Comparison of ENCODE assay signal across 17 mouse cellular contexts in genomic region chr11:36941429-36941828, GRCm38 (mm10).
DNase-seq lines count a peak whose midpoint lies in the region; ATAC-seq lines count a peak whose summit lies in the region.
"Had no signal": no experiment of that assay in that cellular context is flagged by ENCODE, and none has a peak within 500 bp of the region (broad histone marks: within the 10 kb centered on the region; RNA-seq: fewer than 3 reads in every experiment).

No protein-coding gene starts in this region.

- no peaks in the 10 kb centered on the region for H3K9me3 ChIP-seq in forebrain, embryonic 14.5 days (replicated peaks; ENCODE audit: control insufficient read depth, low read length)
- H3K9me3 ChIP-seq in forebrain, embryonic 11.5 days (ENCODE audit: control insufficient read depth, low read length), result no peaks in the 10 kb centered on the region
- H3K9me3 ChIP-seq in midbrain, embryonic 13.5 days, result no peaks in the 10 kb centered on the region
- H3K9me3 ChIP-seq in midbrain, embryonic 11.5 days (ENCODE audit: control insufficient read depth, low read length), result no peaks in the 10 kb centered on the region
- H3K9me3 ChIP-seq in forebrain, embryonic 16.5 days (ENCODE audit: control insufficient read depth, low read length), result no peaks in the 10 kb centered on the region
- H3K9me3 ChIP-seq: embryonic facial prominence, embryonic 10.5 days; embryonic facial prominence, embryonic 12.5 days had no signal

- H3K27ac ChIP-seq in forebrain, embryonic 14.5 days (ENCODE audit: low read depth, low read length), result no peak overlapping the region
- H3K27ac ChIP-seq in forebrain, embryonic 11.5 days (ENCODE audit: low read depth, low read length), result no peak overlapping the region
- no peak overlapping the region for H3K27ac ChIP-seq in midbrain, embryonic 13.5 days
- H3K27ac ChIP-seq in midbrain, embryonic 11.5 days (ENCODE audit: low read depth, low read length), result no peak overlapping the region
- no peak overlapping the region for H3K27ac ChIP-seq in forebrain, embryonic 16.5 days (ENCODE audit: low read length)
- H3K27ac ChIP-seq: embryonic facial prominence, embryonic 10.5 days; embryonic facial prominence, embryonic 12.5 days had no signal

- peak; percentile 38 for DNase-seq in forebrain, embryonic 14.5 days (ENCODE audit: low spot score)
- DNase-seq in forebrain, embryonic 11.5 days (ENCODE audit: low spot score), result no peak
- no peak for DNase-seq in midbrain, embryonic 11.5 days (ENCODE audit: low spot score, missing footprints)
- DNase-seq in kidney, postnatal 25 days, result no peak
- DNase-seq: adrenal gland, adult 2 months; adrenal gland, postnatal 10 days; adrenal gland, postnatal 25 days; cerebellum, adult 11-12 months; cerebellum, adult 2 months; cerebellum, adult 9-10 months; cerebellum, postnatal 10 days; cerebellum, postnatal 25 days had no signal

- peak; percentile 54; the same call in 1 of the 2 replicates for ATAC-seq in forebrain, embryonic 14.5 days
- ATAC-seq in forebrain, embryonic 11.5 days (replicated peaks; ENCODE audit: low FRiP score), result no peak
- ATAC-seq in midbrain, embryonic 13.5 days, result 0 out of 2 replicates have a peak, but pooled peaks have one; percentile 14
- no peak for ATAC-seq in midbrain, embryonic 11.5 days (ENCODE audit: low FRiP score)
- peak; percentile 57 for ATAC-seq in forebrain, embryonic 16.5 days
- ATAC-seq in frontal cortex, adult (ENCODE audit: low TSS enrichment), result no peak; the same call in 1 of the 2 replicates

- no peak overlapping the region for H3K4me2 ChIP-seq in forebrain, embryonic 14.5 days (ENCODE audit: low read length)
- H3K4me2 ChIP-seq in forebrain, embryonic 11.5 days (ENCODE audit: low read depth, low read length, severe bottlenecking), result no peak overlapping the region
- no peak overlapping the region for H3K4me2 ChIP-seq in midbrain, embryonic 13.5 days (replicated peaks)
- H3K4me2 ChIP-seq in midbrain, embryonic 11.5 days, result no peak overlapping the region
- no peak overlapping the region for H3K4me2 ChIP-seq in forebrain, embryonic 16.5 days (ENCODE audit: low read length)
- H3K4me2 ChIP-seq: embryonic facial prominence, embryonic 12.5 days had no signal

- H3K9ac ChIP-seq in forebrain, embryonic 14.5 days (ENCODE audit: low read length), result no peak overlapping the region
- H3K9ac ChIP-seq in forebrain, embryonic 11.5 days (ENCODE audit: low read length), result no peak overlapping the region
- no peak overlapping the region for H3K9ac ChIP-seq in midbrain, embryonic 13.5 days (replicated peaks)
- no peak overlapping the region for H3K9ac ChIP-seq in midbrain, embryonic 11.5 days (ENCODE audit: low read length)
- H3K9ac ChIP-seq in forebrain, embryonic 16.5 days (replicated peaks; ENCODE audit: low read depth, low read length), result no peak overlapping the region
- H3K9ac ChIP-seq: embryonic facial prominence, embryonic 12.5 days had no signal

- 67% methylated on average over 6 of the region's 6 CpGs for WGBS in forebrain, embryonic 14.5 days
- WGBS in forebrain, embryonic 11.5 days, result 77% methylated on average over 6 of the region's 6 CpGs
- 86% methylated on average over 6 of the region's 6 CpGs for WGBS in midbrain, embryonic 13.5 days
- 90% methylated on average over 6 of the region's 6 CpGs for WGBS in midbrain, embryonic 11.5 days
- 54% methylated on average over 6 of the region's 6 CpGs for WGBS in forebrain, embryonic 16.5 days

- no peak overlapping the region for H3K4me3 ChIP-seq in forebrain, embryonic 14.5 days (ENCODE audit: low read depth, low read length)
- H3K4me3 ChIP-seq in forebrain, embryonic 11.5 days (ENCODE audit: low read depth, low read length), result no peak overlapping the region
- no peak overlapping the region for H3K4me3 ChIP-seq in midbrain, embryonic 13.5 days (replicated peaks)
- no peak overlapping the region for H3K4me3 ChIP-seq in midbrain, embryonic 11.5 days (ENCODE audit: low read depth, low read length)
- no peak overlapping the region for H3K4me3 ChIP-seq in forebrain, embryonic 16.5 days (replicated peaks; ENCODE audit: low read length)
- H3K4me3 ChIP-seq: embryonic facial prominence, embryonic 10.5 days; embryonic facial prominence, embryonic 12.5 days had no signal

- H3K36me3 ChIP-seq in forebrain, embryonic 14.5 days (ENCODE audit: control insufficient read depth, insufficient read depth, low read length), result no peaks in the 10 kb centered on the region
- no peaks in the 10 kb centered on the region for H3K36me3 ChIP-seq in forebrain, embryonic 11.5 days (ENCODE audit: control insufficient read depth, insufficient read depth, low read length)
- no peaks in the 10 kb centered on the region for H3K36me3 ChIP-seq in midbrain, embryonic 13.5 days
- no peaks in the 10 kb centered on the region for H3K36me3 ChIP-seq in midbrain, embryonic 11.5 days (ENCODE audit: control insufficient read depth, insufficient read depth, low read length)
- H3K36me3 ChIP-seq in forebrain, embryonic 16.5 days (ENCODE audit: control insufficient read depth, insufficient read depth), result no peaks in the 10 kb centered on the region
- H3K36me3 ChIP-seq: embryonic facial prominence, embryonic 10.5 days; embryonic facial prominence, embryonic 12.5 days had no signal

- peaks cover 4% of the 10 kb centered on the region; the same call in 1 of the 2 replicates for H3K4me1 ChIP-seq in forebrain, embryonic 14.5 days (ENCODE audit: control insufficient read depth, insufficient read depth, low read length)
- peaks cover 4% of the 10 kb centered on the region; the same call in 1 of the 2 replicates for H3K4me1 ChIP-seq in forebrain, embryonic 11.5 days (replicated peaks; ENCODE audit: control insufficient read depth, insufficient read depth, low read length)
- H3K4me1 ChIP-seq in midbrain, embryonic 13.5 days (replicated peaks), result peaks cover 14% of the 10 kb centered on the region
- peaks cover 3% of the 10 kb centered on the region; the same call in 1 of the 2 replicates for H3K4me1 ChIP-seq in midbrain, embryonic 11.5 days (ENCODE audit: control insufficient read depth, insufficient read depth, low read length)
- H3K4me1 ChIP-seq in forebrain, embryonic 16.5 days (replicated peaks; ENCODE audit: control insufficient read depth, insufficient read depth, low read length), result peaks cover 10% of the 10 kb centered on the region
- H3K4me1 ChIP-seq: embryonic facial prominence, embryonic 12.5 days had no signal

- H3K27me3 ChIP-seq in forebrain, embryonic 14.5 days (replicated peaks; ENCODE audit: control insufficient read depth, insufficient read depth, low read length), result no peaks in the 10 kb centered on the region
- H3K27me3 ChIP-seq in forebrain, embryonic 11.5 days (ENCODE audit: control insufficient read depth, insufficient read depth, low read length), result no peaks in the 10 kb centered on the region
- H3K27me3 ChIP-seq in midbrain, embryonic 13.5 days, result no peaks in the 10 kb centered on the region
- no peaks in the 10 kb centered on the region for H3K27me3 ChIP-seq in midbrain, embryonic 11.5 days (ENCODE audit: control insufficient read depth, insufficient read depth, low read length)
- H3K27me3 ChIP-seq in forebrain, embryonic 16.5 days (replicated peaks; ENCODE audit: control insufficient read depth, insufficient read depth, low read length), result no peaks in the 10 kb centered on the region
- H3K27me3 ChIP-seq: embryonic facial prominence, embryonic 12.5 days had no signal

Comparison
In these comparisons a context has a peak if more than half of its experiments do, and no peak if none do; other contexts are left out.
1. ATAC-seq: peak in forebrain, embryonic 14.5 days (single experiment), midbrain, embryonic 13.5 days (single experiment) and forebrain, embryonic 16.5 days (single experiment); none in forebrain, embryonic 11.5 days (single experiment), midbrain, embryonic 11.5 days (single experiment) and frontal cortex, adult (single experiment).